Mouse (Mus musculus) kidney, adult 11 months (tissue): ENCODE results near the gene Gm21981.
"Not testable (repeated sequence)": the region's sequence is repeated elsewhere in the genome, so short reads cannot be mapped to it uniquely, and the experiment has no call there.

Source experiments
- DNase-seq: peaks from one replicate; pipeline ENCODE4 v3.0.0; 2022

The Gm21981 gene

GRCm38 (mm10) chr17:47663009-47663713, 31.1 kb downstream of the Gm21981 start:
- DNase-seq: no peak

GRCm38 (mm10) chr17:47658741-47659243, 35.5 kb downstream of the Gm21981 start:
- no peak for DNase-seq

GRCm38 (mm10) chr17:47657901-47658300, 36.4 kb downstream of the Gm21981 start:
- no peak for DNase-seq

GRCm38 (mm10) chr17:47655697-47656096, 38.6 kb downstream of the Gm21981 start:
- DNase-seq: no peak

GRCm38 (mm10) chr17:47654346-47654745, 39.9 kb downstream of the Gm21981 start:
- DNase-seq: not testable (repeated sequence)

- no peak for DNase-seq
Observed at GRCm38 (mm10) chr17:47651953-47652352, 42.3 kb downstream of the Gm21981 start.

GRCm38 (mm10) chr17:47648966-47649365, 45.3 kb downstream of the Gm21981 start:
- DNase-seq: no peak

GRCm38 (mm10) chr17:47646683-47647082, 47.6 kb downstream of the Gm21981 start:
- DNase-seq: peak; percentile 76

- DNase-seq: no peak
Observed at GRCm38 (mm10) chr17:47642992-47643391, 51.3 kb downstream of the Gm21981 start.
